Mouse (Mus musculus) layer of hippocampus, adult 11-12 months (tissue): Measurements from ENCODE around the gene Ftsj3.
"Not testable (repeated sequence)": the region's sequence is repeated elsewhere in the genome, so short reads cannot be mapped to it uniquely, and the experiment has no call there.

Source experiments
- DNase-seq: peaks from one replicate; pipeline ENCODE4 v3.0.0; 2022; ENCODE audit warnings: low spot score

The Ftsj3 gene

DNA sequence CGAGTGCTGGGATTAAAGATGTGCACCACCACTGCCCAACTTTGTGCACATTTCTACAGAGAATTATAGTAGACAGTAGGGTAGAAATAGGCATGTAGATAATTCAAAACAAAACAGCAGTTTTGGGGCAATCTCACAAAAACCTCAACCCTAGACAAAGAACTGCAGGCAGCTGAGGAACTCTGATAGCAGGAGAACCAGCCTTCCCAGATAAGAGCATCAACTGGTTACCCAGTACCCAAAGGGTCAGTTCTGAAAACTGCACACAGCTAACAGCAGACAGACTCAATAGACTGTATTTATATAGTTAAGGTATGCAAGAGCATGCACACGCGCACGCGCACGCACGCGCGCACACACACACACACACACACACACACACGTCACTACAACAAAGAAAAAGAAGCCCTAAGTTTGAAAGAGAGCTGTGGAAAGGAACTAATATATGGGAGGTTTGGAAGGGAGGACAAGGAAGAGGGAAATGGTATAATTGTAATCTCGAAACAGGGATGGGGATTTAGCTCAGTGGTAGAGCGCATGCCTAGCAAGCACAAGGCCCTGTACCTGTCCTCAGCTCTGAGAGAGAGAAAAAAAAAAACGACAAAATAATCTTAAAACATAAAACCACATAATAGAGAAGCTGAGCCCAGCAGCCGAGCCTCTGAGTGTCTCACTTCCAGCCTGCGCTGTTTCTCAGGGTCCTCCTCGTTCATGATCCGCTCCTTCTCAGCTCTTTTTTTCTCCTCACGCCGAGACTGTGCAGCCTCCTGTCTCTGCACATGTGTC is 54.3 kb downstream of the Ftsj3 start:
- no peak for DNase-seq

DNA sequence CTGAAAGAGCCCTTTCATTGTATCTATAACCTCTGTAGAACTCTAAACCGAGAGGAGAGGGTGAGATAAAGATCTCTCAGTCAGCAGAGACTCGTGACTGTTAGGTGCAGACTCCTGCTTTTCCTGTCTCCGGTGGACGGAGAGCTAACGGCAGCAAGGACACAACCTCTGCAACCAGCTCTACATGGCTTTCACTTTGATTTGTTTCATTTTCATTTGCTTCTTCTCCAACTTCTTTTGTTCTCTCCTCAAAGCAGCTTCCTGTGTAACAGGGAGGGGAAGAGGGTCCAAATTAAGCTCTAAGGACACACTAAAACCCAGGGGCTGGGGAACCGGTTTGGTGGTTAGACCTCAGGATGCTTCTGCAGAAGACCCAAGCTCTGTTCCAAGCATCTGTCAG is 55.1 kb downstream of the Ftsj3 start:
- no peak for DNase-seq

DNA sequence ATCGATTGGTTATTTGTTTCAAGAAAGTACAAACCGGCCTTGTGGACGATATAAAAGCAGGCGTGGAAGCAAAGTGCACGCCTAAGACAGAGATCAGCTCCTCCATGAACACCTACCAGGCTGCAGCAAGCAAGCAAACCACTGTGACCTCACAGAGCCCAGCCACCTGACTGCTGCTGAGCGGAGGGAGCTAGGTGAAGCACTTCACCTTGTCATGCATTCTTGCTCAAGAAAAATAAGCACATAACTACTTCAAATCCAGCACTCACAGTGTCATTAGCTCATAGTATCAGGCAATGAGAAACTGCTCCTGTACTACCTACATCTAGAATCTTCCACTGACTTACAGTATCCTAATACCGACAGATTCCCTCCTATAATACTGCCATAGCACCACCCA is 55.9 kb downstream of the Ftsj3 start:
- not testable (repeated sequence) for DNase-seq
